Mouse (Mus musculus): ENCODE measurements around the gene Spam1.

Gene Spam1

DNA sequence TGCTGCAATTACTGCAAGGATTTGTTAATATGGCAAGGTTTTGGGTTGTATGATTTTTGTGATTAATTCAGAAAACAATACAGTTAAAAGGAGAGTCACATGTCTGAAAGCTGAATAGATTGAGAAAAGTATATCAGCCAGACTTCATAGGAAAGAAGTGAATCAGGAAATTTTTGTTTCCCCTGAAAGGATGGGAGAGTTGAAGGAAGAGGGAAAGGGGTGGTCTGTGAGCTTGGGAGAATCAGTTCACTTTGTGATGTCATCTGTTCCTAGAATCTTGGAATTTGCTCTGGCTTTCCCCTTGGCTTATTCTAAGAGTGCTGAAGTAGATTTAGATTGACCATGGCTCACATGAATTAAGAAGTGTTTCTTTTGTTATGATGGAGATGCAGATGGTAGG, at the start of gene Spam1:
Gene Spam1 (plus strand): TSS at position 301 of the 400 bp plus-strand sequence.
- no peak for DNase-seq (ENCODE audit: low spot score)

GRCm38 (mm10) chr6:24748029-24748428, 43.0 kb upstream of the Spam1 start, which contains the start of gene Hyal4:
Gene Hyal4, plus strand, starts transcription at chr6:24748329.
- no peak for DNase-seq (ENCODE audit: low spot score)

- no peak for DNase-seq (ENCODE audit: low spot score)
Measured at GRCm38 (mm10) chr6:24759281-24759680, 31.7 kb upstream of the Spam1 start.

GRCm38 (mm10) chr6:24766261-24766660, 24.7 kb upstream of the Spam1 start:
- DNase-seq (ENCODE audit: low spot score), result no peak

GRCm38 (mm10) chr6:24779182-24779581, 11.8 kb upstream of the Spam1 start:
- no peak for DNase-seq (ENCODE audit: low spot score)

DNA sequence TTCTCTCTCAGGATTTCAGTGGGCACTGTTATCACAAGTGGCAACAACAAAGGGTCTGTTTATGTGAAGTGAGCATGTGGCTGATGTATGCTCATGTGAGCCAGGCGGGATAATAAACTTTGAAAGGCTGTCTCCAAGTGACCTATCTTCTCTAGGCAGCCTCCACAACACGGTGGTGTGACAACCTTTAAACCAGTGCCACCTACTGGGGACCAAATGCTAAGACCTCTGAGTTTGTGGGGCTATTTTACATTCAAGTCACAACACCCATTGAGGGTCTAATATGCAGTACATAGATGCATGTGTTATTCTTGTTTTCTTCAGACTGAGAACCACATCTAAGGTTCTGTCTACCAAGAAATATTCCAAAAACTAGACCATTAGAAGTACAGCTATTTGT, 31.1 kb downstream of the Spam1 start:
- DNase-seq (ENCODE audit: low spot score), result no peak

Data from layer of hippocampus, adult 11-12 months (tissue).